In the genomic region with DNA sequence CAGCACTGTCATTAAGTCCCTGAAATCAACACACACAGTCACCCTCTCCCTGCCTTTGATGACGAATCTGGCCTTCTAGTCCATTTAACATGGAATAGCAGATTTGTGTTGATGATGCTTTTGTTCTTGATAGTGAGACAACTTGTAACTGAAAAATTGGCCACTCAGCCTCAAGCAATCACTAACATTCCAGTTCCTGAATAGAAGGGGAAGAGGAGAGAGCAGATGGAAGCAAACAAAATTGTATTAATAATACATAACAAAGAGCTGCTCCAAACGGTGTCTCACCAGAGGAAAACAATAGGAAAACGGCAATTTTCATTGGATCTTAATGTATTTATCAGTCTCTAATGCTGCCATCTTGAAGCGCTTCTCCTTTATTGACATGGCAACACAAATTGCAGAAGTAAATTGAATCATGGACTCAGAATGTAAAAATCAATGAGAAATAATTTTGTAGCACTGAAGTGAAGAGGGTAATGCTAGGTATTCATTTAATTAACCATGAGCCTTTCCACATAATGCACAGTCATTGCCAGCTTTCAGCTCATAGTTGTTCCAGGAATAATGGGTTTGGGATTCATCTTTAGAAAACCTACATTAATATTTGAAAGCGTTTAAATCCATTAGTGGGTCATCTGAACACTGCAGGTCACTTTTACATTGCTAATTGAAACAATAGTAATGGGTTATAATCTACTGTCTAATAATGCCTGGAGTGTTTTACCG, we compare ENCODE assay signal across 21 mouse cellular contexts.
DNase-seq lines count a peak whose midpoint lies in the region; ATAC-seq and TF ChIP-seq lines count a peak whose summit lies in the region.
"Had no signal": no experiment of that assay in that cellular context is flagged by ENCODE, and none has a peak within 500 bp of the region (broad histone marks: within the 10 kb centered on the region; RNA-seq: fewer than 3 reads in every experiment).

No protein-coding gene starts in this region.

- H3K9ac ChIP-seq in hindbrain, embryonic 12.5 days: no peak overlapping the region
- H3K9ac ChIP-seq in hindbrain, postnatal 0 days (replicated peaks; ENCODE audit: low read length): no peak overlapping the region
- H3K9ac ChIP-seq in forebrain, embryonic 13.5 days: no peak overlapping the region
- no peak overlapping the region for H3K9ac ChIP-seq in hindbrain, embryonic 16.5 days (ENCODE audit: low read depth, low read length)
- H3K9ac ChIP-seq: embryonic facial prominence, embryonic 15.5 days; heart, embryonic 13.5 days had no signal

- WGBS in hindbrain, embryonic 12.5 days: 59% methylated on average over 6 of the region's 6 CpGs
- WGBS in hindbrain, postnatal 0 days: 58% methylated on average over 6 of the region's 6 CpGs
- WGBS in forebrain, embryonic 13.5 days: 49% methylated on average over 6 of the region's 6 CpGs
- WGBS in hindbrain, embryonic 16.5 days: 49% methylated on average over 6 of the region's 6 CpGs

- H3K27ac ChIP-seq in hindbrain, embryonic 12.5 days: peak overlapping the region; percentile 66
- H3K27ac ChIP-seq in hindbrain, postnatal 0 days: no peak overlapping the region
- no peak overlapping the region; the same call in 1 of the 2 replicates for H3K27ac ChIP-seq in forebrain, embryonic 13.5 days
- H3K27ac ChIP-seq in hindbrain, embryonic 16.5 days (ENCODE audit: low read depth, low read length): no peak overlapping the region
- H3K27ac ChIP-seq: embryonic facial prominence, embryonic 15.5 days; gastrocnemius, adult 2 months; heart, embryonic 13.5 days had no signal

- no peak overlapping the region for H3K4me2 ChIP-seq in hindbrain, embryonic 12.5 days (replicated peaks)
- no peak overlapping the region for H3K4me2 ChIP-seq in hindbrain, postnatal 0 days (ENCODE audit: low read depth, low read length)
- no peak overlapping the region for H3K4me2 ChIP-seq in forebrain, embryonic 13.5 days
- no peak overlapping the region for H3K4me2 ChIP-seq in hindbrain, embryonic 16.5 days (ENCODE audit: low read length)
- H3K4me2 ChIP-seq: embryonic facial prominence, embryonic 15.5 days; heart, embryonic 13.5 days; liver, embryonic 11.5 days had no signal

- DNase-seq in hindbrain, postnatal 0 days (ENCODE audit: low spot score): no peak
- DNase-seq in retina, embryonic 14.5 days (ENCODE audit: low spot score): peak; percentile 69
- no peak for DNase-seq in urinary bladder, adult 2 months (ENCODE audit: low spot score)
- DNase-seq in gastrocnemius, postnatal 4 days (ENCODE audit: low spot score in 2 of 2): no peak
- DNase-seq: adrenal gland, postnatal 25 days; cerebellum, adult 11-12 months; cerebellum, postnatal 25 days; gastrocnemius, adult 2 months; lung, adult 18-20 months; lung, postnatal 14 days; thymus, postnatal 36 days had no signal

- H3K4me3 ChIP-seq in hindbrain, embryonic 12.5 days: no peak overlapping the region
- no peak overlapping the region for H3K4me3 ChIP-seq in hindbrain, postnatal 0 days (ENCODE audit: low read length)
- H3K4me3 ChIP-seq in forebrain, embryonic 13.5 days: no peak overlapping the region
- H3K4me3 ChIP-seq in hindbrain, embryonic 16.5 days (ENCODE audit: low read length): no peak overlapping the region
- H3K4me3 ChIP-seq: embryonic facial prominence, embryonic 15.5 days; gastrocnemius, adult 2 months; heart, embryonic 13.5 days; megakaryocyte, embryonic 14.5 days; myocyte had no signal

- no peak for TF ChIP-seq CTCF in hindbrain, postnatal 0 days (IDR thresholded peaks at IDR 0.05; ENCODE audit: low read depth)

- ATAC-seq in hindbrain, embryonic 12.5 days (ENCODE audit: low FRiP score): peak; percentile 68
- ATAC-seq in hindbrain, postnatal 0 days: no peak
- ATAC-seq in forebrain, embryonic 13.5 days: peak; percentile 61; the same call in 1 of the 2 replicates
- peak; percentile 30; the same call in 1 of the 2 replicates for ATAC-seq in hindbrain, embryonic 16.5 days
- ATAC-seq: inflammation-experienced regulatory T-cells, adult 6 months had no signal

- H3K9me3 ChIP-seq in hindbrain, embryonic 12.5 days (replicated peaks): no peaks in the 10 kb centered on the region
- no peaks in the 10 kb centered on the region for H3K9me3 ChIP-seq in hindbrain, postnatal 0 days (ENCODE audit: low read length)
- no peaks in the 10 kb centered on the region for H3K9me3 ChIP-seq in forebrain, embryonic 13.5 days (replicated peaks)
- H3K9me3 ChIP-seq in hindbrain, embryonic 16.5 days (ENCODE audit: control insufficient read depth, low read length): no peaks in the 10 kb centered on the region
- H3K9me3 ChIP-seq: embryonic facial prominence, embryonic 15.5 days; heart, embryonic 13.5 days had no signal

- H3K36me3 ChIP-seq in hindbrain, embryonic 12.5 days: no peaks in the 10 kb centered on the region
- H3K36me3 ChIP-seq in hindbrain, postnatal 0 days (ENCODE audit: insufficient read depth, low read length): no peaks in the 10 kb centered on the region
- H3K36me3 ChIP-seq in forebrain, embryonic 13.5 days (ENCODE audit: poor library complexity, severe bottlenecking): no peaks in the 10 kb centered on the region
- no peaks in the 10 kb centered on the region for H3K36me3 ChIP-seq in hindbrain, embryonic 16.5 days (ENCODE audit: control insufficient read depth, insufficient read depth, low read length)
- H3K36me3 ChIP-seq: embryonic facial prominence, embryonic 15.5 days; heart, embryonic 13.5 days had no signal

- H3K4me1 ChIP-seq in hindbrain, embryonic 12.5 days: peaks cover 13% of the 10 kb centered on the region
- no peaks in the 10 kb centered on the region for H3K4me1 ChIP-seq in hindbrain, postnatal 0 days (ENCODE audit: insufficient read depth, low read length)
- H3K4me1 ChIP-seq in forebrain, embryonic 13.5 days: peaks cover 21% of the 10 kb centered on the region
- no peaks in the 10 kb centered on the region for H3K4me1 ChIP-seq in hindbrain, embryonic 16.5 days (ENCODE audit: control insufficient read depth, insufficient read depth, low read depth, low read length)
- H3K4me1 ChIP-seq: heart, embryonic 13.5 days; megakaryocyte, embryonic 14.5 days had no signal

- H3K27me3 ChIP-seq in hindbrain, embryonic 12.5 days: no peaks in the 10 kb centered on the region
- no peaks in the 10 kb centered on the region for H3K27me3 ChIP-seq in hindbrain, postnatal 0 days (ENCODE audit: insufficient read depth, low read length)
- no peaks in the 10 kb centered on the region for H3K27me3 ChIP-seq in forebrain, embryonic 13.5 days
- H3K27me3 ChIP-seq in hindbrain, embryonic 16.5 days (replicated peaks; ENCODE audit: control insufficient read depth, insufficient read depth, low read length): no peaks in the 10 kb centered on the region
- H3K27me3 ChIP-seq: CH12.LX; embryonic facial prominence, embryonic 15.5 days; heart, embryonic 13.5 days; megakaryocyte, embryonic 14.5 days had no signal
